Mouse (Mus musculus) heart, embryonic 14.5 days (tissue): ENCODE measurements around the gene Atox1. TPM values are rescaled to one million over a fixed set of nuclear protein-coding genes. Genes with fewer than 3 reads are reported as not detected.
A peak's percentile ranks its signal among the peaks of the same experiment; 100 is the strongest.

Source experiments
- ATAC-seq: fragments of 200-750 bp; cut with Nextera tagmentation; 2 replicates; pipeline ENCODE4 v1.8.0; 2017; ENCODE audit warnings: low read depth, moderate TSS enrichment; ENCODE audit not compliant: insufficient number of reproducible peaks, insufficient read depth, low FRiP score
- H3K27ac ChIP-seq, 2 experiments: fragments of 200-500 bp in 1 of 2; fragments of 300-500 bp in 1 of 2; sonication (generic) in 1 of 2; replicated peaks in 1 of 2; 2 replicates each; pipeline ENCODE4 v1.5.1; 2012 to 2014; ENCODE audit warnings: low read depth in 2 of 2, low read length in 2 of 2, control low read depth in 1 of 2, mild to moderate bottlenecking in 1 of 2, mixed read lengths in 1 of 2; ENCODE audit not compliant: control insufficient read depth in 1 of 2, insufficient read depth in 1 of 2
- H3K27me3 ChIP-seq: fragments of 300-500 bp; sonication (generic); 2 replicates; pipeline ENCODE4 v1.6.1; 2014; ENCODE audit warnings: mild to moderate bottlenecking, low read length, control low read depth; ENCODE audit not compliant: control insufficient read depth, insufficient read depth
- H3K36me3 ChIP-seq: fragments of 300-500 bp; sonication (generic); 2 replicates; pipeline ENCODE4 v1.6.1; 2014; ENCODE audit warnings: mild to moderate bottlenecking, control low read depth, low read length, mixed read lengths; ENCODE audit not compliant: control insufficient read depth, insufficient read depth
- H3K4me1 ChIP-seq, 2 experiments: fragments of 200-500 bp in 1 of 2; fragments of 300-500 bp in 1 of 2; sonication (generic) in 1 of 2; 2 replicates each; pipeline ENCODE4 v1.6.1; 2012 to 2014; ENCODE audit warnings: low read length in 2 of 2, control low read depth in 1 of 2, mixed read lengths in 1 of 2; ENCODE audit not compliant: control insufficient read depth in 2 of 2, insufficient read depth in 2 of 2
- H3K4me2 ChIP-seq: fragments of 300-500 bp; sonication (generic); 2 replicates; pipeline ENCODE4 v1.6.1; 2014; ENCODE audit warnings: mild to moderate bottlenecking, low read length
- H3K4me3 ChIP-seq, 2 experiments: fragments of 200-500 bp in 1 of 2; fragments of 300-500 bp in 1 of 2; sonication (generic) in 1 of 2; 2 replicates each; pipeline ENCODE4 v1.5.1; 2012 to 2014; ENCODE audit warnings: low read length in 2 of 2, mild to moderate bottlenecking in 2 of 2, control low read depth in 1 of 2, low read depth in 1 of 2, moderate library complexity in 1 of 2; ENCODE audit not compliant: control insufficient read depth in 1 of 2, insufficient read depth in 1 of 2
- H3K9ac ChIP-seq: fragments of 300-500 bp; sonication (generic); 2 replicates; pipeline ENCODE4 v1.6.1; 2014; ENCODE audit warnings: mild to moderate bottlenecking, low read length
- H3K9me3 ChIP-seq: fragments of 300-500 bp; sonication (generic); 2 replicates; pipeline ENCODE4 v1.6.1; 2016; ENCODE audit warnings: low read length, control low read depth; ENCODE audit not compliant: control insufficient read depth
- WGBS: fragments of 180-500 bp; shearing (Covaris S2); extraction: QIAGEN DNeasy Blood & Tissue Kit; methylation state at CpG from one replicate; pipeline ENCODE4 v1.1.7; 2014; 5-methylcytosine and 5-hydroxymethylcytosine counted together
- polyA plus RNA-seq: library from polyadenylated mRNA; unstranded; fragments of >200 nt; fragmentation: Nextera tagmentation; extraction: Ambion mirVana; gene quantifications from 2 replicates; pipeline ENCODE4 v1.2.1, GENCODE M21; 2014

Atox1 gene
- polyA plus RNA-seq, 1 experiment from 2014 or later: 354 TPM

DNA sequence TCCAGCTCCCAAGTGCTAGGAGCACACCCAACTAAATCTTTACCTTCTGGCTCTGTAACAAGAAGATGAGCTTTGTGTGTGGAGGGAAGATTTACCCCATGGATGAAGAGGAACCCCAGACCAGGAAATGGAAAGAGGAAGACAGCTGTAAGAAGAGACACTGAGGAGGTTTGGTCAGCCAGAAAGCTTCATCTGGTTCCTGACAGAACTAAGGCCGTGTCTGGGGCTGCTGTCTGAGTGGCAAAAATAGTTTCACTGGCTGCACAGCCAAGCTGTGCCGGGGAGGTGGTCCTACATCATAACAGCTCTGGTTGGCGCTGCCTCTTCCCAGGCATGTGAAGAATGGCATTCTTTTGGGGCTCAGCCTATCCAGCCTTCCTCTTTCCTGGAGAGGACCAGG lies 28.1 kb downstream of the Atox1 start:
- peaks cover 10 to 28% of the 10 kb centered on the region in 2 experiments for H3K4me1 ChIP-seq
- peak overlapping the region; percentile 96 to 98 for H3K27ac ChIP-seq
- H3K9ac ChIP-seq: peak overlapping the region; percentile 66
- no peak overlapping the region for H3K4me3 ChIP-seq
- peak; percentile 54; the same call in 1 of the 2 replicates for ATAC-seq
- no peaks in the 10 kb centered on the region for H3K27me3 ChIP-seq
- no peaks in the 10 kb centered on the region for H3K9me3 ChIP-seq
- WGBS: 3% methylated on average over 3 of the region's 3 CpGs
- H3K36me3 ChIP-seq: no peaks in the 10 kb centered on the region
- H3K4me2 ChIP-seq: no peak overlapping the region

DNA sequence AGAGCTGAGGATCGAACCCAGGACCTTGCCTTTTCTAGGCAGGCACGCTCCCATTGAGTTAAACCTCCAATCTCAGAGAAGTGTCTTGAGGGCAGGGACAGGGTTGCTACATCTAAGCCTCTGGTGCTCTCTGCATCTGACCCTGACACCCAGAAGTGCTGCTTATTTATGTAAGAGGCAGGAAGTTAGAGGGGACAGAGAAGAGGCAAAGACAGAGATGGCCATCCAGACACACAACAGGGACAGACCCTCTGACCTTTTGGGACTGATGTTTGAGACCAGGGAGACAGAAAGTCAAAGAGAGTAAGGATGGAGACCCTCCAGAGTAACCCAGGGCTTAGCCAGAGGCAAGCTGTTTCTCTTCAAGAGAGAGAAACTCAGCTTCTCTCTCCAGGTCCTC lies 31.1 kb downstream of the Atox1 start:
- H3K27me3 ChIP-seq: no peaks in the 10 kb centered on the region
- no peak overlapping the region for H3K4me3 ChIP-seq
- no peak overlapping the region for H3K9ac ChIP-seq
- WGBS: 93% methylated on average over 2 of the region's 2 CpGs
- H3K4me1 ChIP-seq: peaks cover 15 to 24% of the 10 kb centered on the region in 2 experiments
- ATAC-seq: no peak
- H3K9me3 ChIP-seq: no peaks in the 10 kb centered on the region
- H3K27ac ChIP-seq: no peak overlapping the region
- H3K36me3 ChIP-seq: no peaks in the 10 kb centered on the region
- H3K4me2 ChIP-seq: no peak overlapping the region

DNA sequence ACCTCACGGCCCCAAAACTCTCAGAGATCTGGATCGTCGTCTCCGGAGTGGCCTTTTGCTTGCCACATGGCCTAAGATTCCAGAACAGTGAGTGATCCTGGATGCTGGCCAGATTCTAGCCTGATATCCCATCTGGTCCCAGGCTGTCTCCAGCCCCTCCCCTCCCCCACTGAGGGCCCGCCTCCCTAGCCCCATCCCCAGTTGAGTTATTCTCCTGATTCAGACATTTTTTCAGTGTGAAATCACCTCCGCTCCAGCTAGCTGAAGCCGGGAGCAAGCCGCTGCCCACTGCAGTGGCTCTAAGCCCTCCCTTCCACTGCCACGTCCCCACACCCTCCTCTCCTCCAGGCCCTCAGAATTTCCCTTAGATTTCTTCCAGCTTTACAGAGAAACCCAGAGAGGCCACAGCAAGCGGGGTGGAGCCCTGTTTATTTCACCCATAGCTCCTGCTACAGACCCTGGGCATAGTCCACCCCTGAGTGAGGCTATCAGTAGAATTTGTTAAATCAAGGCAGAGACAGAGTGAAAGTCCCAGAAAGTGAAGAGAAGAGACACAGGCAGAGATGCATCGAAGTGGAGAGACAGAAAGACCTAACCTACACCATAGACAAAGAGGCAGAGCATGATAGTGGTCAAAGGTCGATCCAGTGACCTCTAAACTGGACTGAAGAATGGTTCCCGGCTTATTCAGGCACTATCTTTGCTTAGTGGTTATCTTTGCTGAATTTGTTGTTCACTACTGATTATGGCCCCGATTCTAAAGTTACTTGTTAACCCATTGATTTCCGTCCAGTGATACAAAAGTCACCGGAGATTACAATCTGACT lies 32.6 kb downstream of the Atox1 start:
- Histone ChIP-seq H3K4me3 (no peak overlapping the region), H3K9ac (peak overlapping the region; percentile 19; the same call in 1 of the 2 replicates), H3K27me3 (no peaks in the 10 kb centered on the region), H3K4me2 (0 out of 2 replicates have a peak overlapping the region, but pooled peaks have one; percentile 4), H3K36me3 (no peaks in the 10 kb centered on the region), H3K4me1 (peaks cover 30 to 36% of the 10 kb centered on the region in 2 experiments), H3K27ac (peak overlapping the region; percentile 83 to 85), H3K9me3 (no peaks in the 10 kb centered on the region)
- 19% methylated on average over 16 of the region's 16 CpGs for WGBS
- ATAC-seq: peak; percentile 77

DNA sequence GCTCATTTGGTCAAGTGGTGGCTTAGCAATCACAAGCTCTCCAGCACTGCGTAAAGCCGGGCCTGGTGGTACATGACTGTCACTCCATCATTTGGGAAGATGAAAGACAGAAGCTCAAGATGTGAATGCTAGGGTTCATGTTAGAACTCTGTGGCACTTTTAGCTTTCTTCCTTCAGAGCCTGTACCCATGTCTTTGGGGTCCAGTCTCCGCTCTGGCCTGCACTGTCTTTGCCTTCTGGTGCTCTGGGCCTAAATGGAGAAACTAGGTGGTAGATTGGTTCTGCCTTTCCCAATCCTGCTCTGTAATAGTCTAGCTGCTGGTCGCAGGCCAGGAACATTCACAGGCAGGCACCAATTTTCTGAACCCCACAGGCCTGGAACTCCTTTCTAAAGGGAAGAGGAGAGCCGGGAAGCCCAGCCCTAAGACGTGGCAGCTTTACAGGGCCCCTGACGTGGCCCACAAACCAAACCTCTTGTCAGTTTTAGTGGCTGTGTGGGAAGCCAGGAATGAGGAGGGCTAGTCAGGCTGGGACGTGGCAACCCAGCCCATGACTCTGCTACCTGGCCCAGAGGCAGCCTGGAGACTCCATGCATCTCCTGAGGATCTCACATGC lies 36.2 kb downstream of the Atox1 start:
- Histone ChIP-seq H3K4me2 (no peak overlapping the region), H3K27me3 (no peaks in the 10 kb centered on the region), H3K36me3 (no peaks in the 10 kb centered on the region), H3K9me3 (no peaks in the 10 kb centered on the region), H3K4me1 (peaks cover 39 to 52% of the 10 kb centered on the region in 2 experiments), H3K4me3 (no peak overlapping the region), H3K9ac (0 out of 2 replicates have a peak overlapping the region, but pooled peaks have one; percentile 1), H3K27ac (peak overlapping the region; percentile 31 to 73; a peak in 2 of 4 replicates)
- no peak for ATAC-seq
- 77% methylated on average over 8 of the region's 8 CpGs for WGBS

DNA sequence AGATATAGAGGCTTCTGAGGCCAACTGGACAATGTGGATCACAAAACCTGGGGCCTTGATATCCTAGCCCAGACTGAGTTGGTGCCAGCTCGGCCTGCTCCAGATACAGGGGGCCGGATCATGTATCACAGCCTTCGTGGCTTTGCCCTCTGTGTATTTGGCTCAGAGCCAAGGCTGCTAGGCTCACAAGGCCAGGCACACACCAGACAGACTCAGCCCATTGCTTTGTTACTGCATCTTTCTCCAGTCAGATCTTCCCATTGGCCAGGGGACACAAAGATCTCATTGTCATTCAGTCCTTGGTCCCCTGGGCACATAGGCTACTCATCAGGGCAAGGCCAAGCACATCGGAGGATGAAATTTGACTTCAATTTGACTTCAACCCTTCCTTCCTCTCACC lies 37.3 kb downstream of the Atox1 start:
- WGBS: 15% methylated on average over 4 of the region's 4 CpGs
- Histone ChIP-seq H3K27me3 (no peaks in the 10 kb centered on the region), H3K4me3 (no peak overlapping the region), H3K9me3 (no peaks in the 10 kb centered on the region), H3K4me2 (no peak overlapping the region), H3K36me3 (no peaks in the 10 kb centered on the region), H3K4me1 (peaks cover 39 to 50% of the 10 kb centered on the region in 2 experiments), H3K9ac (no peak overlapping the region), H3K27ac (peak overlapping the region; percentile 67 to 73)
- ATAC-seq: no peak

DNA sequence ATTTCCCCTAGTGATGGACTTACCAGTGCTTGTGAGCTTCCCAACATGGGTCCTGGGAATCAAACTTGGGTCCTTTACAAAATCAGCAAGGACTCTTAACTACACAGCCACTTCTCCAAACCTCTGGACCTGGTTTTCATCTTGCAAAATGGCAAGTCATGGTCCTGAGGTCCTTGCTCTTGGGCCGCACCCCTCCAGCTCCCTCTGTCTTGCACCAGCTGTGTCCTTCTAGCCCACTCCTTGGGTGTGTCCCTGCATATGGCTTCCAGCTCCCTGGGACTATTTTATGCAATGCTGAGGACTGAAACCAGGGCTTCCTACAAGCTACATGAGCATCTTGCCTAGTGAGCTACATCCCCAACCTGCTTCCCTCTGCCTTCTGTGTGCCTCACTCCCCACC lies 38.1 kb downstream of the Atox1 start, which contains the start of gene Sparc:
Sparc (minus strand) TSS at position 206 of the 400 bp plus-strand sequence.
- no peaks in the 10 kb centered on the region for H3K9me3 ChIP-seq
- H3K4me1 ChIP-seq: peaks cover 33 to 42% of the 10 kb centered on the region in 2 experiments
- peak within 1 kb of the TSS; percentile 67 to 73 for H3K27ac ChIP-seq
- H3K4me2 ChIP-seq: no peak within 1 kb of the TSS
- H3K4me3 ChIP-seq: no peak within 1 kb of the TSS
- 93% methylated on average over 1 of the region's 1 CpGs for WGBS
- no peak for ATAC-seq
- no peak within 1 kb of the TSS for H3K9ac ChIP-seq
- H3K36me3 ChIP-seq: no peaks in the 10 kb centered on the region
- H3K27me3 ChIP-seq: no peaks in the 10 kb centered on the region

DNA sequence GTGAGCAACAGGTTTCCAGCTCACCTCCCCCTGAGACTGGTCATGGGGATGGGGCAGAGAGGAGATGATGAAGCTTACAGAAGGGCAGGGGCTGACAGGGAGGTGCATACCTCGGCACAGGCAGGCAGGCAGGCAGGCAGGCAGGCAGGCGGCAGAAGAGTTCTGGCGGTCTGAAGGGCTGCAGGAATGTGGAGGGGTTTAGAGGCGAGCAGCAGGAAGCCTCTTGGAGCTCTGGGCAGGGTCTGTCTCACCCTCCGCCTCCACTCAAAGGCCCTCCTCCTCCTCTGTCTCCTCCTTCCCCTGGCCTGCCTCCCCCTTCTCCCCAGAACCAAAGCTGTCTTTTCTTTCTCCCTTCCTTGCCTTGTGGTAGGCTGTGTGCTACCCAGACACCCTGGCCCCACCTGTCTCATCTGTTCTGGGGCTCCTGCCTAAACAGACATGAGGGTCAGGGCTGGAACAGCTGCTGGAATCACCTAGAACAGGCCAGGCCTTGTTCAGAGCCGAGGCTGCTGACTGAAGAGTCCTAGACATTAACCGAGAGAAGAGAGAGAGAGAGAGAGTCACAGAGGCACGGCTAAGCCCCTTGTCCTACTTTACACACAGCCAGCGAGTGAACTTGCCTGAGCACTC lies 41.2 kb downstream of the Atox1 start:
- H3K4me2 ChIP-seq: peak overlapping the region; percentile 87
- no peaks in the 10 kb centered on the region for H3K9me3 ChIP-seq
- H3K9ac ChIP-seq: peak overlapping the region; percentile 97
- no peaks in the 10 kb centered on the region for H3K27me3 ChIP-seq
- ATAC-seq: peak; percentile 82
- H3K4me3 ChIP-seq: peak overlapping the region; percentile 70 to 81
- H3K27ac ChIP-seq: peak overlapping the region; percentile 96 to 98
- H3K4me1 ChIP-seq: peaks cover 41 to 67% of the 10 kb centered on the region in 2 experiments
- 2% methylated on average over 8 of the region's 9 CpGs for WGBS
- H3K36me3 ChIP-seq: no peaks in the 10 kb centered on the region
